Mouse (Mus musculus) kidney, adult 2 months (tissue): ENCODE measurements around the gene Uvrag. TPM values are rescaled to one million over a fixed set of nuclear protein-coding genes. Genes with fewer than 3 reads are reported as not detected.

Source experiments
- DNase-seq: peaks from one replicate; pipeline ENCODE4 v3.0.0; 2021
- H3K27ac ChIP-seq: fragments of 200-500 bp; 2 replicates; pipeline ENCODE4 v1.5.1; 2012; ENCODE audit warnings: low read depth, low read length, control low read depth, inconsistent platforms; ENCODE audit not compliant: insufficient read depth
- H3K27me3 ChIP-seq: fragments of 200-500 bp; replicated peaks from 2 replicates; pipeline ENCODE4 v1.6.1; 2012; ENCODE audit warnings: mild to moderate bottlenecking, moderate library complexity, low read length, inconsistent platforms; ENCODE audit not compliant: control insufficient read depth, insufficient read depth
- H3K36me3 ChIP-seq: fragments of 200-500 bp; 2 replicates; pipeline ENCODE4 v1.6.1; 2012; ENCODE audit warnings: mild to moderate bottlenecking, moderate library complexity, low read length, inconsistent platforms; ENCODE audit not compliant: control insufficient read depth, insufficient read depth
- H3K4me1 ChIP-seq: fragments of 200-500 bp; 2 replicates; pipeline ENCODE4 v1.6.1; 2011; ENCODE audit warnings: low read length; ENCODE audit not compliant: control insufficient read depth, insufficient read depth
- H3K4me3 ChIP-seq: fragments of 200-500 bp; 2 replicates; pipeline ENCODE4 v1.5.1; 2011; ENCODE audit warnings: mild to moderate bottlenecking, low read depth, low read length, control low read depth; ENCODE audit not compliant: insufficient read depth
- CTCF ChIP-seq: fragments of 200-500 bp; conservative IDR thresholded peaks from 2 replicates; pipeline ENCODE4 v1.5.1; 2011; ENCODE audit warnings: low read depth, mild to moderate bottlenecking, control low read depth, low read length, moderate library complexity, mixed read lengths; ENCODE audit not compliant: insufficient read depth, insufficient read length
- POLR2A ChIP-seq: fragments of 200-500 bp; IDR thresholded peaks from one replicate; pipeline ENCODE4 v1.6.1; 2011; ENCODE audit warnings: low read depth, low read length, control low read depth
- WGBS: fragments of 180-500 bp; shearing (Covaris S2); methylation state at CpG from one replicate; pipeline ENCODE4 v1.1.7; 2018; 5-methylcytosine and 5-hydroxymethylcytosine counted together
- polyA plus RNA-seq: library from polyadenylated mRNA; depleted of rRNA; stranded (reverse); fragments of >200 nt; gene quantifications from 2 replicates; pipeline ENCODE4 v1.2.3, GENCODE M21; 2012

Uvrag gene
- polyA plus RNA-seq, 1 experiment, result 8.0 TPM

DNA sequence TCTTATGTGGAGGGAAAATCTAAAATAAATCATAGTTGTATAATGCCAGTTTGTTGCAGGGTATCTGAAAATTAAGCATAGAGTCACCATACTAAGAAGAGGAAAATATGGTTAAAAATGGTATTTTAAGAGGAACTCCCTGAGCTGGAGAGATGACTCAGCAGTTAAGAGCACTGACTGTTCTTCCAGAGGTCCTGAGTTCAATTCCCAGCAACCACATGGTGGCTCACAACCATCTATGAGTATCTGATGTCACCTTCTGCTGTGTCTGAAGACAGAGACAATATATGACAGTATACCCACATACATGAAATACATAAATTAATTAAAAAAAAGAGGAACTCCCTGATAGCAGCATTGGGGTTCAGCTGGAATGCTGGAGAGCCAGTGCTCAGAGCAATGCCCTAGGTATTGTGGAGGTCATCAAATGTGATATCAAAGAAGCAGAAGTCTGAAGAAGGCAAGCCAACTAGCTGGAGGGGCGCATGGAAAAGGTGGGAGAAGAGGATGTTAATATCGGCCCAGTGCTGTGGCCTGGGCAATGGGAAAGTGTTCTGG is 149.7 kb downstream of the Uvrag start:
- Histone ChIP-seq H3K27ac (no peak overlapping the region), H3K36me3 (no peaks in the 10 kb centered on the region; the same call in 1 of the 2 replicates), H3K4me1 (no peaks in the 10 kb centered on the region), H3K27me3 (no peaks in the 10 kb centered on the region), H3K4me3 (no peak overlapping the region)
- WGBS, result 97% methylated on average over 2 of the region's 2 CpGs
- DNase-seq, result no peak
- TF ChIP-seq CTCF, result no peak
- TF ChIP-seq POLR2A, result no peak

DNA sequence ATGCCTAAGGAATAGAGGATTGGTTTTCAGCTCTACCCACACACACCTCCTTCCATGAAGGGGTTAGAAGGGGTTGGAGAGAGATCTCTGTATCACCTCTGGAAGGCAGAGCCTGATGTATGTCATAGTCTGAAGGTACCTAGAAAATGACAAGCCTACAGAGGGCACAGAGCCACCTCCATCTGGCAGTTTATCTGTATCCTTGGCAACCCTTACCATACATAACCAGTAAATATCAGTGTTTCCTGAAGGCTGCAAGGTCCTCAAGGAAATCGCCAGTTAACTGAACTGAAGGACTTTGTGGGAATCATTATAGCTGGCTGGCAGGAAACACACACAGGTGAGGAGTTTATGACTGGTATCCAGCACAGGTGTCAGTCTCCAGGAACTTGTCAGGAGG is 150.4 kb downstream of the Uvrag start:
- WGBS, result 64% methylated on average over 1 of the region's 1 CpGs
- Histone ChIP-seq H3K4me3 (no peak overlapping the region), H3K4me1 (no peaks in the 10 kb centered on the region), H3K27me3 (no peaks in the 10 kb centered on the region), H3K36me3 (no peaks in the 10 kb centered on the region; the same call in 1 of the 2 replicates), H3K27ac (no peak overlapping the region)
- DNase-seq, result no peak
- TF ChIP-seq POLR2A (no peak), CTCF (no peak)

DNA sequence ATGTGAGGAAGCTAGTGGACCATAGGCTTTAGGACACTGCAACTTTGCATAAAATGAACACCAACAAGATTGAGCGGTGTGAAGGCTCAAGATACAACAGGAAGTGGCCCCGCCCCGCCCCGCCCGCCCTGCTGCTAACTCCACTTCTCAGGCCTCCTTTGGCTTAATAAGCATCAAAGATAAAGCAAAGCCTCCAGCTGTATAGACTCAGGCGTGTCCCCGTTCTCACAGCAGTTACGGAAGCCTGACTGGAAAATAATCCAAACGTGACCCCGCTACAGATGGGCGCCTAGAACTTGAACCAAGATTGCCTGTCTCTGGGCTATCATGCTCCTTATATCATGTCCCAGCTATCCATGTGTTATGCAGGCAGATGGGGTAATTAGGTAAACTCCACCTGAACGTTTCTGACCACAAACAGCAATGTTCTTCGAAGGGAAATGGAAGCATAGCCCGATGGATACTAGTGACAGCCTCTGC is 153.9 kb downstream of the Uvrag start:
- no peak for DNase-seq
- no peak overlapping the region for H3K4me3 ChIP-seq
- H3K27me3 ChIP-seq, result no peaks in the 10 kb centered on the region
- H3K27ac ChIP-seq, result no peak overlapping the region
- no peaks in the 10 kb centered on the region; the same call in 1 of the 2 replicates for H3K36me3 ChIP-seq
- 94% methylated on average over 14 of the region's 14 CpGs for WGBS
- H3K4me1 ChIP-seq, result no peaks in the 10 kb centered on the region
- TF ChIP-seq POLR2A (no peak), CTCF (no peak)

DNA sequence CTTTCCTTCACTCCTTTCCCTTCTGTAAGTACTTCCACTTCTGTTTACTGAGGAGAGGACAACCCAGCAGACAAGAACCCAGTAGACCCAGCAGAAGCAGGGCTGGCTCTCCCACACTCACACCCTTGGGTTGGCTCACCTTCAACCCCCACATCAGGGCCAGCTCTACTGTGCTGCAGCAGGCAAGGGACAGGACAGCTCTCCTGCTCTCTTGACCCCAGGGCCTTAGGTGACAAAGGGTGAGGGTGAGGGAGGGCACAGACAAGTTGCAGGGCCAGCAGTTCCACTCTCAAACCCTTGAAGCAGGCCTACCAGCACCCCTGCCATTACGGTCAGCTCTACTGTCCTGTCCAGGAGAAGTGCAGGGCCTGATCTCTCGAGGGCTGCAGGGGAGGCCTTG is 155.0 kb downstream of the Uvrag start:
- 82% methylated on average over 2 of the region's 2 CpGs for WGBS
- H3K4me3 ChIP-seq, result no peak overlapping the region

DNA sequence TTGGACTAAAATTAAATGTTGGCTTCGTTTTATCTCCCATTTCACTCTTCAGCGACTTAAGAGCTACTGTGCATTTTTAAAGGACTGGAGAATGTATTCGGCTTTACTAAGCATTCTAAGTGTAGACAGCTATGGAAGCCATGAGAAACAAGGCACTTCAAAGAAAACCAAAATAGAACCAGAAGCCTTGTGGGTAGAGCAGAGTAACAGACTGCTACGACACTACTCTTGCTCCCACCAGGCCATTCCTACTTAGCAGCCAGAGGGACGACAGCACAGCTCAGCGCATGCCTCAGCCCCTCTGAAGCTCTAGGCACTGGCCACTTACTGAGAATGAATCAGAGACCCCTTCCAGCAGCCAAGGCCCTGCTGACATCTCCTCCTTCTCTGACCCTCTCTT is 155.5 kb downstream of the Uvrag start:
- Histone ChIP-seq H3K36me3 (no peaks in the 10 kb centered on the region; the same call in 1 of the 2 replicates), H3K4me3 (no peak overlapping the region), H3K4me1 (no peaks in the 10 kb centered on the region), H3K27ac (no peak overlapping the region), H3K27me3 (no peaks in the 10 kb centered on the region)
- 79% methylated on average over 6 of the region's 6 CpGs for WGBS
- TF ChIP-seq CTCF (no peak), POLR2A (no peak)
- DNase-seq, result no peak

More for the DNA sequence above, 155.0 kb downstream of the Uvrag start:
- no peak for DNase-seq
- H3K4me1 ChIP-seq, result no peaks in the 10 kb centered on the region
- no peaks in the 10 kb centered on the region for H3K27me3 ChIP-seq
- no peak for TF ChIP-seq CTCF
- no peak for TF ChIP-seq POLR2A
- no peaks in the 10 kb centered on the region; the same call in 1 of the 2 replicates for H3K36me3 ChIP-seq
- H3K27ac ChIP-seq, result no peak overlapping the region

DNA sequence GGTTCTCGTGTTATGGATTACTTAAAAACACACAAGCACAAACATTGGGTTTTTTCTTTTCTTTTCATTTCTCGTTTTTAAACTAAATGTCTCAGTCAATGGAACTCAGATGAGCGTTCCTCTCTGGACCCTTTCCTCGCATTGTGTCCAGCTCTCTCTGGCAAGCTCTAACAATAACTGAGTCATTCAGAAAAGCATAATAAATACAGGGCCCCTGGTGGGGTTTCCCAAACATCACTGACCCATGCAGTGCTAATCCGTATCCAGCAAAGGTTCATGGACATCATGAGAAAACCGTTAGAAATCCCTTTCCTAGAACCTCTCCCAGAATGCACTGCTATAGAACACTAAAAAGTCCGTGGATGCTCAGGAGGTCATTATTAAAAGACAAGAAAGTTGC is 156.6 kb downstream of the Uvrag start:
- no peak overlapping the region for H3K4me3 ChIP-seq
- H3K27me3 ChIP-seq, result no peaks in the 10 kb centered on the region
- no peak for DNase-seq
- TF ChIP-seq POLR2A, result no peak
- no peak for TF ChIP-seq CTCF
- 77% methylated on average over 7 of the region's 7 CpGs for WGBS
- no peaks in the 10 kb centered on the region for H3K4me1 ChIP-seq
- no peak overlapping the region for H3K27ac ChIP-seq
- peaks cover 2% of the 10 kb centered on the region; the same call in 1 of the 2 replicates for H3K36me3 ChIP-seq

DNA sequence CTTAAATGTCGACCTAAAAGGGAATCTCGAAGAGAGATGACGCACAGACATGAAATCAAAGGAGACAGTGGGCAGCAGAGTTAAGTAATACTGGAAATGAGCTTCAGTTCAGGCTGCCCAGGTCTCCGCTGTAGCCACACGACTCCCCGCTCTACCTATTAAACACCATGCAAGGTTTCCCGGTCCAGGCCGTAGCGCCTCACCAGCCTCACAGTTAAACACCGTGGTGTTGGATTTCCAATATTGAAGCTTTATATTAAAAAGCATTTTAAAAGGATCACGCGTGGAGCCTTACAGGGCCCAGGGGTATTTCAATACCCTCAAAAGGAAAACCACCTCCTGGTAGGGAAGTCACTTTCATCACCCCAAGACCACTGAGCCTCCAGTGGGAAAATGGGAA is 157.9 kb downstream of the Uvrag start:
- Histone ChIP-seq H3K36me3 (peaks cover 2% of the 10 kb centered on the region; the same call in 1 of the 2 replicates), H3K27ac (no peak overlapping the region), H3K4me1 (no peaks in the 10 kb centered on the region), H3K4me3 (no peak overlapping the region), H3K27me3 (no peaks in the 10 kb centered on the region)
- DNase-seq, result no peak
- no peak for TF ChIP-seq CTCF
- TF ChIP-seq POLR2A, result no peak
- WGBS, result 80% methylated on average over 12 of the region's 12 CpGs
